Mouse (Mus musculus) forebrain, embryonic 11.5 days (tissue): ENCODE results near the gene Arid1b. TPM values are rescaled to one million over a fixed set of nuclear protein-coding genes. Genes with fewer than 3 reads are reported as not detected.

Experiments used
- ATAC-seq: fragments of 200-750 bp; cut with Nextera tagmentation; replicated peaks from 2 replicates; pipeline ENCODE4 v1.8.0; 2017; ENCODE audit warnings: moderate TSS enrichment; ENCODE audit not compliant: low FRiP score
- DNase-seq: peaks from one replicate; pipeline ENCODE4 v3.0.0-alpha.2; 2017; ENCODE audit warnings: low spot score
- H3K27ac ChIP-seq: fragments of 300-500 bp; sonication (generic); 2 replicates; pipeline ENCODE4 v1.5.1; 2014; ENCODE audit warnings: low read depth, low read length
- H3K27me3 ChIP-seq: fragments of 300-500 bp; sonication (generic); 2 replicates; pipeline ENCODE4 v1.6.1; 2014; ENCODE audit warnings: mild to moderate bottlenecking, low read length, mixed read lengths; ENCODE audit not compliant: control insufficient read depth, insufficient read depth
- H3K36me3 ChIP-seq: fragments of 300-500 bp; sonication (generic); 2 replicates; pipeline ENCODE4 v1.6.1; 2014; ENCODE audit warnings: mild to moderate bottlenecking, low read length, moderate library complexity, mixed read lengths; ENCODE audit not compliant: control insufficient read depth, insufficient read depth
- H3K4me1 ChIP-seq: fragments of 300-500 bp; sonication (generic); replicated peaks from 2 replicates; pipeline ENCODE4 v1.6.1; 2014; ENCODE audit warnings: low read length, mixed read lengths; ENCODE audit not compliant: control insufficient read depth, insufficient read depth
- H3K4me2 ChIP-seq: fragments of 300-500 bp; sonication (generic); 2 replicates; pipeline ENCODE4 v1.6.1; 2014; ENCODE audit warnings: low read depth, mild to moderate bottlenecking, low read length, moderate library complexity, mixed read lengths; ENCODE audit not compliant: severe bottlenecking
- H3K4me3 ChIP-seq: fragments of 300-500 bp; sonication (generic); 2 replicates; pipeline ENCODE4 v1.5.1; 2014; ENCODE audit warnings: low read depth, low read length
- H3K9ac ChIP-seq: fragments of 300-500 bp; sonication (generic); 2 replicates; pipeline ENCODE4 v1.6.1; 2014; ENCODE audit warnings: low read length
- H3K9me3 ChIP-seq: fragments of 300-500 bp; sonication (generic); 2 replicates; pipeline ENCODE4 v1.6.1; 2016; ENCODE audit warnings: low read length, mixed read lengths; ENCODE audit not compliant: control insufficient read depth
- WGBS: fragments of 180-500 bp; shearing (Covaris S2); extraction: QIAGEN DNeasy Blood & Tissue Kit; methylation state at CpG from one replicate; pipeline ENCODE4 v1.1.7; 2014; 5-methylcytosine and 5-hydroxymethylcytosine counted together
- polyA plus RNA-seq: library from polyadenylated mRNA; unstranded; fragments of >200 nt; fragmentation: Nextera tagmentation; extraction: Ambion mirVana; gene quantifications from 2 replicates; pipeline ENCODE4 v1.2.1, GENCODE M21; 2014

Arid1b gene
- polyA plus RNA-seq, 1 experiment from 2014 or later, result 16.3 TPM

GRCm38 (mm10) chr17:4964192-4964877, 29.8 kb upstream of the Arid1b start:
- Histone ChIP-seq H3K4me3 (no peak overlapping the region), H3K27me3 (no peaks in the 10 kb centered on the region), H3K4me2 (no peak overlapping the region), H3K9me3 (no peaks in the 10 kb centered on the region), H3K4me1 (no peaks in the 10 kb centered on the region), H3K9ac (no peak overlapping the region), H3K27ac (no peak overlapping the region), H3K36me3 (no peaks in the 10 kb centered on the region)
- DNase-seq (no peak), ATAC-seq (no peak)
- 88% methylated on average over 10 of the region's 10 CpGs for WGBS

GRCm38 (mm10) chr17:4967201-4967600, 26.9 kb upstream of the Arid1b start:
- Histone ChIP-seq H3K4me3 (no peak overlapping the region), H3K36me3 (no peaks in the 10 kb centered on the region), H3K27me3 (no peaks in the 10 kb centered on the region), H3K27ac (no peak overlapping the region), H3K9ac (no peak overlapping the region), H3K9me3 (no peaks in the 10 kb centered on the region), H3K4me2 (no peak overlapping the region), H3K4me1 (no peaks in the 10 kb centered on the region)
- WGBS, result 66% methylated on average over 4 of the region's 4 CpGs
- ATAC-seq, result no peak
- DNase-seq, result no peak

GRCm38 (mm10) chr17:4968035-4968434, 26.1 kb upstream of the Arid1b start:
- DNase-seq (no peak), ATAC-seq (no peak)
- Histone ChIP-seq H3K4me2 (no peak overlapping the region), H3K4me3 (no peak overlapping the region), H3K9me3 (no peaks in the 10 kb centered on the region), H3K9ac (no peak overlapping the region), H3K36me3 (no peaks in the 10 kb centered on the region), H3K27me3 (no peaks in the 10 kb centered on the region), H3K27ac (no peak overlapping the region), H3K4me1 (no peaks in the 10 kb centered on the region)
- 94% methylated on average over 3 of the region's 3 CpGs for WGBS

GRCm38 (mm10) chr17:4968878-4969277, 25.3 kb upstream of the Arid1b start:
- Histone ChIP-seq H3K4me1 (no peaks in the 10 kb centered on the region), H3K4me2 (no peak overlapping the region), H3K9ac (no peak overlapping the region), H3K36me3 (no peaks in the 10 kb centered on the region), H3K27me3 (no peaks in the 10 kb centered on the region), H3K4me3 (no peak overlapping the region), H3K27ac (no peak overlapping the region), H3K9me3 (no peaks in the 10 kb centered on the region)
- DNase-seq (no peak), ATAC-seq (no peak)
- 93% methylated on average over 5 of the region's 5 CpGs for WGBS

- Histone ChIP-seq H3K4me3 (no peak overlapping the region), H3K4me1 (no peaks in the 10 kb centered on the region), H3K27ac (no peak overlapping the region), H3K36me3 (no peaks in the 10 kb centered on the region), H3K9me3 (no peaks in the 10 kb centered on the region), H3K4me2 (no peak overlapping the region), H3K9ac (no peak overlapping the region), H3K27me3 (no peaks in the 10 kb centered on the region)
- ATAC-seq (no peak), DNase-seq (no peak)
- WGBS, result 59% methylated on average over 6 of the region's 6 CpGs
Measured at GRCm38 (mm10) chr17:4972261-4972660, 21.9 kb upstream of the Arid1b start.

- Histone ChIP-seq H3K27ac (no peak overlapping the region), H3K27me3 (no peaks in the 10 kb centered on the region), H3K4me3 (no peak overlapping the region), H3K4me1 (no peaks in the 10 kb centered on the region), H3K9me3 (no peaks in the 10 kb centered on the region), H3K36me3 (no peaks in the 10 kb centered on the region), H3K9ac (no peak overlapping the region), H3K4me2 (no peak overlapping the region)
- no peak for ATAC-seq
- DNase-seq, result no peak
- 85% methylated on average over 11 of the region's 11 CpGs for WGBS
Measured at GRCm38 (mm10) chr17:4974736-4975135, 19.4 kb upstream of the Arid1b start.

- DNase-seq, result no peak
- H3K9me3 ChIP-seq, result no peaks in the 10 kb centered on the region
- no peaks in the 10 kb centered on the region for H3K4me1 ChIP-seq
- no peaks in the 10 kb centered on the region for H3K36me3 ChIP-seq
- no peak for ATAC-seq
- H3K4me3 ChIP-seq, result no peak overlapping the region
- no peaks in the 10 kb centered on the region for H3K27me3 ChIP-seq
- 88% methylated on average over 7 of the region's 7 CpGs for WGBS
- H3K4me2 ChIP-seq, result no peak overlapping the region
- no peak overlapping the region for H3K27ac ChIP-seq
- H3K9ac ChIP-seq, result no peak overlapping the region
Measured at GRCm38 (mm10) chr17:4980151-4980550, 14.0 kb upstream of the Arid1b start.

- Histone ChIP-seq H3K27me3 (peaks cover 4% of the 10 kb centered on the region), H3K9ac (no peak overlapping the region), H3K4me1 (no peaks in the 10 kb centered on the region), H3K4me3 (no peak overlapping the region), H3K27ac (no peak overlapping the region), H3K36me3 (no peaks in the 10 kb centered on the region), H3K9me3 (no peaks in the 10 kb centered on the region), H3K4me2 (no peak overlapping the region)
- ATAC-seq, result no peak
- no peak for DNase-seq
- WGBS, result 93% methylated on average over 5 of the region's 5 CpGs
Measured at GRCm38 (mm10) chr17:4982819-4983218, 11.3 kb upstream of the Arid1b start.

GRCm38 (mm10) chr17:4984691-4985090, 9.4 kb upstream of the Arid1b start:
- no peak for ATAC-seq
- peaks cover 15% of the 10 kb centered on the region for H3K27me3 ChIP-seq
- no peak overlapping the region for H3K4me2 ChIP-seq
- DNase-seq, result no peak
- H3K4me1 ChIP-seq, result no peaks in the 10 kb centered on the region
- H3K9me3 ChIP-seq, result no peaks in the 10 kb centered on the region
- H3K27ac ChIP-seq, result no peak overlapping the region
- no peak overlapping the region for H3K4me3 ChIP-seq
- no peak overlapping the region for H3K9ac ChIP-seq
- no peaks in the 10 kb centered on the region for H3K36me3 ChIP-seq
- 90% methylated on average over 7 of the region's 7 CpGs for WGBS
